Mouse (Mus musculus) lung, adult 2 months (tissue): ENCODE results near the gene Dyrk3. TPM values are rescaled to one million over a fixed set of nuclear protein-coding genes. Genes with fewer than 3 reads are reported as not detected.

Experiments used
- DNase-seq: peaks from one replicate; pipeline ENCODE4 v3.0.0; 2022
- H3K4me1 ChIP-seq: fragments of 200-500 bp; 2 replicates; pipeline ENCODE4 v1.6.1; 2011; ENCODE audit warnings: low read length; ENCODE audit not compliant: control insufficient read depth, insufficient read depth
- H3K4me3 ChIP-seq: fragments of 200-500 bp; replicated peaks from 2 replicates; pipeline ENCODE3; 2011; ENCODE audit warnings: low read depth, mild to moderate bottlenecking, control low read depth, low read length; ENCODE audit errors: extremely low read depth
- CTCF ChIP-seq: fragments of 200-500 bp; IDR thresholded peaks from 2 replicates; pipeline ENCODE4 v1.5.1; 2011; ENCODE audit warnings: mild to moderate bottlenecking, low read length, control low read depth; ENCODE audit not compliant: insufficient read depth
- POLR2A ChIP-seq: fragments of 200-500 bp; IDR thresholded peaks from 2 replicates; pipeline ENCODE4 v1.6.1; 2011; ENCODE audit warnings: low read depth, mild to moderate bottlenecking, control low read depth, low read length, borderline replicate concordance; ENCODE audit errors: extremely low read depth
- WGBS: fragments of 180-500 bp; shearing (Covaris S2); methylation state at CpG from one replicate; pipeline ENCODE4 v1.1.7; 2018; 5-methylcytosine and 5-hydroxymethylcytosine counted together
- polyA plus RNA-seq: library from polyadenylated mRNA; depleted of rRNA; stranded (reverse); fragments of >200 nt; gene quantifications from 2 replicates; pipeline ENCODE4 v1.2.3, GENCODE M21; 2012; rRNA removed

The Dyrk3 gene
- polyA plus RNA-seq, 1 experiment = 1.9 TPM

DNA sequence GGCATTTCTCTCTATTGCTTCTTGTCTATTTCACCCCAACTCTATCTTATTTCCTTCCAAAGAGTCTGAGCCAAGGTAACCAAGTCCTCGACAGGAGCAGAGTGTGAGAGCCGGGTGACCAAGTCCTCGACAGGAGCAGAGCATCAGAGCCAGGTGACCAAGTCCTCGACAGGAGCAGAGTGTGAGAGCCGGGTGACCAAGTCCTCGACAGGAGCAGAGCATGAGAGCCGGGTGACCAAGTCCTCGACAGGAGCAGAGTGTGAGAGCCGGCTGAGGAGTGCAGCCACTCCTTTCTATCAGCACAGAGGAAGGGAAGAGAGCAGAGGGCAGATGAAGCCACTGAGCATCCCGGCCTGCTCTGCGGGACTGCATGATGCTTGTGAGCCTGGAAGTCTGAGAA, 49.6 kb downstream of the Dyrk3 start:
- TF ChIP-seq POLR2A (no peak), CTCF (no peak)
- Histone ChIP-seq H3K4me3 (no peak overlapping the region), H3K4me1 (peaks cover 65% of the 10 kb centered on the region)
- 51% methylated on average over 11 of the region's 11 CpGs for WGBS
- peak; percentile 46 for DNase-seq

GRCm38 (mm10) chr1:131086907-131087306, 51.2 kb downstream of the Dyrk3 start:
- peaks cover 59% of the 10 kb centered on the region for H3K4me1 ChIP-seq
- TF ChIP-seq POLR2A (no peak), CTCF (no peak)
- peak; percentile 56 for DNase-seq
- WGBS = 40% methylated on average over 7 of the region's 7 CpGs
- no peak overlapping the region for H3K4me3 ChIP-seq

- TF ChIP-seq POLR2A = no peak
- no peak for TF ChIP-seq CTCF
- DNase-seq = no peak
- WGBS = 46% methylated on average over 4 of the region's 4 CpGs
Measured at GRCm38 (mm10) chr1:131085957-131086739, 52.0 kb downstream of the Dyrk3 start.

GRCm38 (mm10) chr1:131085272-131085671, 52.9 kb downstream of the Dyrk3 start:
- DNase-seq = no peak
- 54% methylated on average over 3 of the region's 3 CpGs for WGBS
- TF ChIP-seq POLR2A = no peak
- no peak for TF ChIP-seq CTCF
- no peak overlapping the region for H3K4me3 ChIP-seq
- peaks cover 57% of the 10 kb centered on the region for H3K4me1 ChIP-seq

More at GRCm38 (mm10) chr1:131085957-131086739, 52.0 kb downstream of the Dyrk3 start:
- Histone ChIP-seq H3K4me1 (peaks cover 63% of the 10 kb centered on the region), H3K4me3 (no peak overlapping the region)

DNA sequence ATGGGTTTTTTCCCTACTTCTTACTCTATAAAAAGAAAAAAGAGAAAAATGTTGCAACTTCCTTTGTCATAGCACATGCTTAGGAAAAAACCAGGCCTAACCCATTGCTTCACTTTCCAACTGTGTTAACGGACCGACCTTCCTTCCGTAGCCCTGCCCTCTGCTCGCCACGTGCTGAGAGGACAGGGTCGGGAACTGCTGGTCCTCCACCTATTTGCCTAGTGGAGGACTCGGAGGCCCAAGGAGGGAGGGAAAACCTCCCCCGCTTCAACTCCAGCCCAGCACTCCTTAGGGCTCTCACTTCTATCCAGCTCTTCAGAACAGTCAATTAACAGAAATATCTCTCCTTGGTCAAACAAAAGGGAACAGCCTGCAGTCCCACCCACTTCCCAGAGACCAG, 53.9 kb downstream of the Dyrk3 start:
- Histone ChIP-seq H3K4me1 (peaks cover 56% of the 10 kb centered on the region), H3K4me3 (no peak overlapping the region)
- WGBS = 18% methylated on average over 8 of the region's 8 CpGs
- DNase-seq = no peak
- TF ChIP-seq POLR2A (no peak), CTCF (no peak)

GRCm38 (mm10) chr1:131083609-131084008, 54.5 kb downstream of the Dyrk3 start:
- WGBS = 8% methylated on average over 4 of the region's 4 CpGs
- no peak for DNase-seq
- H3K4me1 ChIP-seq = peaks cover 56% of the 10 kb centered on the region
- H3K4me3 ChIP-seq = no peak overlapping the region
- no peak for TF ChIP-seq CTCF
- no peak for TF ChIP-seq POLR2A

GRCm38 (mm10) chr1:131083122-131083521, 55.0 kb downstream of the Dyrk3 start:
- WGBS = 60% methylated on average over 5 of the region's 5 CpGs
- TF ChIP-seq CTCF (no peak), POLR2A (no peak)
- peaks cover 53% of the 10 kb centered on the region for H3K4me1 ChIP-seq
- H3K4me3 ChIP-seq = no peak overlapping the region
- no peak for DNase-seq

GRCm38 (mm10) chr1:131080686-131081085, 57.5 kb downstream of the Dyrk3 start:
- Histone ChIP-seq H3K4me1 (peaks cover 42% of the 10 kb centered on the region), H3K4me3 (no peak overlapping the region)
- DNase-seq = no peak
- WGBS = 59% methylated on average over 1 of the region's 1 CpGs
- TF ChIP-seq CTCF = no peak
- TF ChIP-seq POLR2A = no peak

DNA sequence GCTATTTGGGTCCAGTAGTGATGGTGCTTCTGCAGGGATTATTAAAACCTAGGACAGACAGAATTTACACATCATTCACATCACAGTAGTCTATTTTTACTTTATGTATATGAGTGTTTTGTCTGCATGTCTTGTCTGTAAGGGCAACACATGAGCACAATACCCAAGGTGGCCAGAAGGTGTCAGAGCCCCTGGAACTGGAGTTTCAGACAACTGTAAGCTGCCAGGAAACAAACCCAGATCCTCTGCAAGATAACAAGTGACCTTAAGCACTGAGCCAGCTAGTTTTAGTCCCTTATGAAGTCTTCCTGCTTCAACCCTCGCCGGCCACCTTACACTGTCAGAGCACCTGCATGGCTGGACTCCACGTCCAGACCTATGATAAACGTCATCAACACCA, 58.4 kb downstream of the Dyrk3 start:
- Histone ChIP-seq H3K4me1 (peaks cover 44% of the 10 kb centered on the region), H3K4me3 (no peak overlapping the region)
- no peak for DNase-seq
- WGBS = 39% methylated on average over 4 of the region's 4 CpGs
- peak; percentile 6; the same call in 1 of the 2 replicates for TF ChIP-seq CTCF
- TF ChIP-seq POLR2A = no peak

GRCm38 (mm10) chr1:131078761-131079330, 59.3 kb downstream of the Dyrk3 start:
- peaks cover 48% of the 10 kb centered on the region for H3K4me1 ChIP-seq
- no peak overlapping the region for H3K4me3 ChIP-seq
- no peak for TF ChIP-seq POLR2A
- TF ChIP-seq CTCF = no peak
- WGBS = 65% methylated on average over 3 of the region's 3 CpGs
- DNase-seq = no peak

Other genes starting within 250 kb of the Dyrk3 start
- not detected in 2 replicates for gene Il20, start 226.9 kb downstream of the Dyrk3 start, polyA plus RNA-seq
- gene Il19, start 198.2 kb downstream of the Dyrk3 start, polyA plus RNA-seq = not detected in 2 replicates
- 0.08 TPM in 1 of 2 replicates, not detected in the other for gene Il10, start 118.5 kb downstream of the Dyrk3 start, polyA plus RNA-seq
- 91.4 and 120 TPM in 2 replicates for gene Mapkapk2, start 40.5 kb downstream of the Dyrk3 start, polyA plus RNA-seq
- gene Eif2d, start 14.8 kb upstream of the Dyrk3 start, polyA plus RNA-seq = 26.4 and 31.9 TPM in 2 replicates
- gene Rassf5, start 106.9 kb upstream of the Dyrk3 start, polyA plus RNA-seq = 18.9 and 19.1 TPM in 2 replicates
- gene Ikbke, start 141.3 kb upstream of the Dyrk3 start, polyA plus RNA-seq = 9.6 and 15.3 TPM in 2 replicates